Mouse (Mus musculus) spleen, postnatal 14 days (tissue): Measurements from ENCODE around the gene Tgfbi.

Experiments used
- DNase-seq, 2 experiments: peaks; one replicate each; pipeline ENCODE4 v3.0.0; 2021 to 2022; ENCODE audit warnings: low spot score in 2 of 2

Tgfbi gene

DNA sequence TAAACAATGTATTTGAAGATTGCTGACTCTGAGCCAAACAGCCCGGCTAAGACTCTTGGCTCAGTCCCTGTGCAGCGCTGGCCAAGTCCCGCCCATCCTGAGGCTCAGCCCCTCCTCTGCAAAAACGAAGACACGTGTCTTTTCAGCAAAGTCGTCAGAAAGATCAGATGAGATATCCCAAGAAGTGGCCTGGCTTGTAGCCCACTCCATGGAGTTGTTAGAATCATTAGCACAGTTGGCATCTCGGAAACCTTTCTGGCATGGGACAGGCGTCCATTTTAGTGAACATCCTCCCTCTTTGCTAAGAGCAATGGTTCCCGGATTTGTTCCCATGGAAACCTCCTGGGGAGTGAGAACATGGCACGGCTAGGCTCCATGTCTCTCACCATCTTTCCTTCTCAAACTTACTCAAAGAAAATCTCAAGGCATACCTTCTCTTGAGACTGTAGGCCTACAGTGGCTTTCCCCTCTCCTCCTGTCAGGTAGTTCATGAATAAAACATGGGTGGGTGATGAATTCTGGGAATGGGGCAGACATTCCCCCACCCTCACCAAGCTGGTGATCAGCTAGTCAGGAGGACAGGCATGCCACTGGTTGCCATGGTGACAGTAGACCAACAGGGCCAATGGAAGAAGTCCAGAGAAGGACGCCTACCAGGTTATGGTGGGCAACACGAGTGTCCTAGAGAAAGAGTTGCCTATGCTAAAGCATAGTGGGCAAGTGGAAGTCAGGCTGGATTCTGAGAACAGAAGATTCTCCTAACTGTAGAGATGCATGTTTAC, 11.3 kb upstream of the Tgfbi start:
- no peak for DNase-seq

DNA sequence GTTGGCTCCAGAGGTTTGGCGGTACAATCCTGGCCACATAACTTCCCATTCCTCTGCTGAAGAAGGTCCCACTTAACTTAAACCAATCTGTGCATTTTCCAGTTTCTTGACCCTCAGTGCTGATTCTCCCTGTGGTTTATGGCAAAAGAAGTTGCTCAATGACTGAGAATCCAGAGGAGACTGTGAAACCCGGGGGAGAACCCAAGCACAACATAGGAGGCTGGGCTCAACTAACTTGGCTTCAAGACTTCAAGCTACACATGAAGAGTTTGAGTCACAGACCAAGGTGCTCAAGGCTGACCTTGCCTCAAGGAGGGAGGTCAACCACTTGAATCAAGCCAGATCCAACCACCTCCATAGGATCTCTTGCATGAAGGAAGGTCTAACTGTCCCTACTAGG, 9.8 kb upstream of the Tgfbi start:
- DNase-seq: no peak

DNA sequence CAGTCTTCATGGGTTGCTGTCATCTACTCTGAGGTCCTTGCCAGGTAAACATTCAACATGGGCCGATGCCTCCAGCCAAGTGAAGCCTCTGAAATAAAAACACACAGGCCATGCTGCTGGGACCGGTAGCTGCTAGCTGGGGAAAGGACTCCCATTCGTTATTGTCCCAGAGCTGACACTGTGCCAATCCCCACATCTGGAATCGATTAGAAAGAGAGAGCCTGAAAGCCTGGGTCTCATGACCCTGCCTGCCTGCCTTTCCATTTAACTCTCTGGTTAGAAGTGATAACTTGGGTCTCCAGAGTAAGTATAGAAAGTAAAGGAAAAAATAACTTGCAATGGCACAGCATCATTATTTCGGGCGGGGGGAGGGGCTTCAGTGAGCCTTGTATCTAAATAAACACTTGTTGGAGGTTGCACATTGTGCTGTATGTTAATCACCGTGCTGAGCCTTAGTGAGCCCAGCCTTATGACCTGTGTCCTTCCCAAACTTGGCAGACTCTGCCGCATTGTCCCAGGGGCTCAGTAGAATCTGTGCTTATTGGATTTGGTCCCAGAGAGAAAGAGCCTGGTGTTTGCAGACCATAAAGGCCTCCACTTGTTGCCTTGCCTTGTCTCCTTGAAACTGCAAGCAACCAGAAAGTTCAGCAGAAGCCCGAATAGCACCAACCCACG, 9.0 kb upstream of the Tgfbi start:
- no peak for DNase-seq

DNA sequence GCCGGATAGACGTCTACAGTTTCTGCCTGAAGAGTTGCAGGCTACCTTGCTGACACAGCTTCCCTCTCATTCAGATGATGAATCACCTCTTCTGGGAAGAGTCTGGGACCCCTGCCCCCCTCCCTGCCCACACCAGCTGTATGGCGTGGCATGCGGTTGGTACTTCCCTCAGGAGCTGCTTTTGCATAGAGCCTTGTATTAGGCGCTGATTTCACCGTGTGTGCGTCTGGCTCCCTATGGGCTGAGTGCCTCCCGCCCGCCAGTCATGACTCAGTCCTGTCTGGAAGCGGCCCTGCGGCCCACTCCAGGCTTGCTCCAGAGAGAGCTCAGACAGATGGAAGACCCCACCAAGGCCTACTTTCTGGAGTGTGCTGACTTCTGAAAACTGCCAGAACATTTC, 8.1 kb upstream of the Tgfbi start:
- no peak for DNase-seq

DNA sequence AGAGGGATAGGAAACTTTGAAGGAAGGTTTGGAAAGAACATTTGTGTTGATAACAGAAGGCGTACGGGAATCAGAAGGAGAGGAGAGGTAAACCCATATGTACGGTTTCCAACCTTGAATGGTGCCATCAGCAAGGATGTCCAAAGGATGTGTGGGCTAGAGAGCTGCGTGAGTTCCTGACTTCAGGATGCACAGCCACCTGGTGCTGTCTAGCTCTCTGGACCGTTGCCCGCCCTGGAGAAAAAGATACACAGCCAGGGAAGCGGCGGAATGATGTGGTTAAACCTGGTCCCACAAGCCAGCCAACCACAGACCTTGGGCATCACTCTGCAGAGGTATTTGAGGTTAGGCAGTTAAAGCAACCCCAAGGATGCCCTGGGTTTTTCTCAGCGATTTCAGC, 3.8 kb upstream of the Tgfbi start:
- no peak for DNase-seq

DNA sequence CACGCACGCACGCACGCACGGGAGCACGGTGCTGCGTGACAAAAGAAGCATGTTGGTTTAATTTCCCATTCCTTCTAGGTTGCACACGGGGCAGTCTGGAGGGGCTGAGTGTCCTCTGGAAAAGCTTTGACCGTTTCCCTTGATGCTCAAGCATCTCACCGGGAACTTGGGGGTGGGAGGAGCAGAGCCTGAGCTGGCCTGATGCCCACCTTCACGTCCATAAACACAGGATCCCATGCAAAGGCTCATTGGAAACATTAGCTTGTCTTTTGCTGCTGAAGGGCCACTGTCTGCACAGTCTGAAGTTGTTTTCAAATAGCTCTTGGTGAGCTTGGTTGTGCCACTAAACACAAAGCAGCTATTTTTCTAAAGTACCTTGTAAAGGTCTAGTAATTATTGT, 2.6 kb upstream of the Tgfbi start:
- no peak for DNase-seq

DNA sequence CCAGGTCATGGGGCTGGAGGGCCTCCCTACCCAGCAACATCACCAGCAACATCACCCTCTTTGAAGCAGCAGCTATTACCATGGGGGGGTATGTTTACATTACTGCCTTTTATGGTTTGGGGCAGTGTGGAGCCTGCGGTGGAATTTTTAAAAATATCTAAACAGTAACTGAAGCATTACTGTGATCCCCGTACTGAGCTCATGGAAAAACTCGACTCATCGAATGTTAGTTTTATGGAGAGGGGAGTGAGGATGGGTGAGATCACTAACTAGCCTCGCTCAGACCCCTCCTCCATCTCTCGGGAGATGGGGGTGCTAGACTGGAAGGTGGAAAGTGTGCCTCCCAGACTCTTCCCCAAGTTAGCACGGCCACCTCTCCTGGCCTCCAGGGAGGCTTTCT, 2.1 kb upstream of the Tgfbi start:
- DNase-seq: no peak

DNA sequence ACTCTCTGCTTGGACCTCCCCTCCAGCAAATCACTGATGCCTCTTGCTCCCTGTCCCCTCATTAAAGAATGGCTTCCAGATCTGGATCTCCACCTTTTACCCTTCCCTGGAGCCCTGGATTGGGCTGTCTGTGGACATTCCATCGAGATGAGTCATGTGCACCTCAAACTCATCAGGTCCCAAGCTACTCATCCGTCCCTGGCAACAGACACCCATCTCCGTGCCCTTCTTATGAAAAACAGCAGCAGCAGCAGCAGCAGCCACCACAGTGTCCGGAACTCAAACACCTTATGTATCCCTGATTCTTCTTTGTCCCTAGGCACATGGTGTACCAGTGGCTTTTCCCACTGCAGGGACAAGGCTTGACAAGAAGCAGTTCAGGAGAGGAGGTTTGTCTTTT, 1.5 kb upstream of the Tgfbi start:
- no peak for DNase-seq

DNA sequence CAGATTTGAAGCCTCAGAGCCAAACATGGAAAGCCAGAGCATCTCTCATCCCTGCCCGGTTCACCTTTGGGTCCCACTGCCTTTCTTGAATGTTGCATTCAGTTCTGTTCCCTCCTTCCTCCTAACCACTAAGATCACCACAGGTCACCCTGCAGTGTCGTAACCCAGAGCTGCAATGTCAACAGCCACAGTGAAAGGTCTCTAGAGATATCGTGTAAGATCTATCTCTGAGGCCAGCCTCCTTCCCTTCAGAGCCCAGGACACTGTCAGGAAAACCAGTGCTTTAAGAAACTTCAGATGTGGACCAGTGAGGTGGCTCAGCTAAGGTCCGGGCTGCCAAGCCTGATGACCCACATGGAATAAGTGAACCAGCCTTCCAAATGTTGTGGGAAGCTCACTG, 1.8 kb downstream of the Tgfbi start:
- DNase-seq: no peak

DNA sequence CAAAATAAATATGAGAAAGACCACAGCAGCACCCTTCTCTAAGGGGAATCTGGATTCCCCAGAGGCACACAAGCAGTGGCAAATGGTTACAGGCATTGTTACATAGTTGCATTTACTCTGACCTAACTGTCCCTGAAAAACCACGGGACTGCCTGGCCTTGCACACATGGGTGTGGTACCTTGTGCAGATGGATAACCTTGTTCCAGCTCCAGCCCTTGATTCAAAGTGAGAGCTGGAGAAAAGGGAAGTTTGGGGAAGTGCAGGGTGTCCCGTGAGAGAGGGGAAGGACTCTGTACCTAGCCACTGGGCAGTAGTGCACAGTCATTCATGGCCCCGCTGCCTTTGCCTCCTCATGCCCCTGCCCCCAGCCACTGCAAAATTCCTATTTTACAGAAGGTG, 2.4 kb downstream of the Tgfbi start:
- DNase-seq: no peak

DNA sequence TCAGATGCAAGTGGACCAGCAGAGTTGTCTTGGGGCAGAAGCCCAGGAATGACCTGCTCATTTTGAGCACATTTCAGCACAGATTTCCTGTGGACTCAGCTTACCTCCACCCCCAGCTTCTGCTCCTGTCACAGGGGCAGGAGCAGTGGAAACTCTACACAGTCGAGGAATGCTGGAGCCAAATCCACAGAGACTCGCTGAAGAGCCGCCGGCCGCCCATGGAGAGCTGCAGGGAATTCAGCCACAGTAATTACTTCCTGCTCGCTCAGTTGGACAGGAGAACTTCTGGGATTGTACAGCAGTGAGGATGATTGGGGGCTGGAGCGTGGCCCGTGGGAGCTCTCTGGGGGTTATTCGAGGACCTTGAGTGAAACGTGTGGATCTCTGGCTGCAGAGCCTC, 3.0 kb downstream of the Tgfbi start:
- no peak for DNase-seq

DNA sequence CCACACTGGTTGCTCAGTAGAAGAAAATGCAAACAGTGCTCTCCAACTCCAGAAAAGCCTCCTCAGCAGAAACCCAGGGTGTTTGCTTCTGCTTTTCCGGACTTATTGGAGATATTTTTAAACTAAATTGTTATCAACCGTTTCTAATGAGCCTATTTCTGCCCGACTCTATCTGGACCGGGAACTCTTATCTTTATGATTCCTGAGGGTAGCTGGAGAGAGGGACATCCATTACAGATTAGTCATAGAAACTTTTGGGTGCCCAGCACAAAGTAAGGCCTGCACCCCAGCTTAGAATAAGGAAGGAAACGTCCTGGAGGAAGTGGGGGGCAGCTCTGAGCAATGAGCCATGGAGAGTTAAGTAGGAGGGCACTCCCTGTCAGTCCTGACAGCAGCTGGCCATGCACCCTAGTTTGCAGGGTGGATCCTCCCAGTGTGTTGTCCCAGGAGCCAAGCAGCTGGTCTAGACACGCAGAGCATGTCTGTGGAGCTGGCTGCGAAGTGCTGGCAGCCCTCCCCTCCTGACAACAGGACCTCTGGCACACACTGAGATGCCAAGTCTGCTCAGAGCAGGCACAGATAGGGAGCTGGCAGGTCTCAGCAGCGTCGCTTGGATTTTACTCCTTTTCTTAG, 4.2 kb downstream of the Tgfbi start:
- peak in 1 of 2 experiments; percentile 21 for DNase-seq

DNA sequence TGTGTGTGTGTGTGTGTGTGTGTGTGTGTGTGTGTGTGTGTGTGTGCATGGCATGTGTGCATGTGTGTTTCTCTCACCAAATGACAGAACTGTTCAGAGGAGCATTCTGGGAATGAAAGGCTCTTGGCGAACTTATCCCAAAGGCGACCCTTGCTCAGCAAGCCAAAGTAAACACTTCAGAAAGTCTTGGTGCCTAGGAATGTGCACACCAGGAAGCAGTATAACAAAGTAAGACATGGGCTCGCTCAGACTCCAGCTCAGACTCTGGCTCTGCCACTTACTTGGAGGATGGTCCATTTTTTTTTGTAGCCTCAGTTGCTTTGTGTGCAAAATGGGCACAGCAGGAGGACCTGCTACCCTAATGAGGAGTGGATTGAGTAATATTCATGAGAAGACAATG, 5.4 kb downstream of the Tgfbi start:
- no peak for DNase-seq

DNA sequence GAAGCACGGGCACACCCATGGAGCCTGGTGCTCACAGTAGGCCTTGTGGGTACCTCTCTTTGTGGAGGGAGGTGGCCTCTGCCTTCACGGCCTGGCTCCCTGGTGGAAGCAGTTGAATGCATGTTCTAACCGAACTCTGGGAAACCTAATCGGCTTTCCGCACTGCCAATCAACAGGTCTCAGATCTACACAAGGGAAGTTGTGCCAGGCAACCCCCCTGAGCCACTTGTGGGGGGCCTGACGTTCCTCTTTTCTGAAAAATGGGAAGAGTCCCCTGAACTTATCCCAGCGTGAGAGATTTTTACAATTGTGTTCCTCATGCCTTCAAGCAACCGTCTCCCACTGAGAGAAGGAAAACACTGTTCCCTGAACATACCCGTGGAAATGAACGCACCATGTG, 5.9 kb downstream of the Tgfbi start:
- DNase-seq: no peak

DNA sequence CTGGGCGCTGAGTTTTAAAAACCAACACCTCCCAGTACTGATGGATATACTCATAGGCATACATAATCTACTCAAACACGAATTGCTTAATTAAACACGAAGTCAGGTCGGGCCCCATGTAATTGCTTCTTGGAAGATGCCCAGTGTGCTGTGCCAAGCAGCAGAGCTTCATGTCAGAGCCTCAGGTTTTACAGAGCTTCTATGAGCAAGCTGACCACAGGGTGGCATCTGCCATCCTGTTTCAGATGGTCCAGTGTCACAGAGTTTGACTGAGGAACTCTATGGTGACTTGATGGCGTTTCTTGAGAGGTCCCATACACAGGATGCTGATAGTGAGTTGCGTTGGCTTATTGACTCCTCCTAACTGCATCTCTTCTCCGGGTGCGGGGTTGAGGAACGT, 6.5 kb downstream of the Tgfbi start:
- no peak for DNase-seq

DNA sequence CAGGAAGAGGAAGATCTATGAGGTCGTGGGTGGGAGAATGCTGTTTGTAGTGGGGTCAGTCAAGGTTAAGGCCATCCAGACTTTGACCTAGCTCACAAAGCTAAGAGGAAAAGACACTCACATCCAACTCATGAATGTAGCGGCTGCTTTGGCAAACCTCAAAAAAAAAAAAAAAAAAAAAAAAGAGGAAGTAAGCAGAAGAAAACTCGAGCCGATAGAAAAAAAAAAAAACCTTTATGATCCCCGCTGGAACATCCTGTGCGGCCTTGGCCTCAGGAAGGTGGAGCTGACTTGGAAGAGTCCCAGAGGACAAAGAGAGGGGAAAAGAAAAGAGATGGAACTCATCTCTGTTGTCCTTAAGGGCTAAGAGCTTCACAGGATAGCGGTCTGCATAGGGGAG, 7.1 kb downstream of the Tgfbi start:
- DNase-seq: no peak

DNA sequence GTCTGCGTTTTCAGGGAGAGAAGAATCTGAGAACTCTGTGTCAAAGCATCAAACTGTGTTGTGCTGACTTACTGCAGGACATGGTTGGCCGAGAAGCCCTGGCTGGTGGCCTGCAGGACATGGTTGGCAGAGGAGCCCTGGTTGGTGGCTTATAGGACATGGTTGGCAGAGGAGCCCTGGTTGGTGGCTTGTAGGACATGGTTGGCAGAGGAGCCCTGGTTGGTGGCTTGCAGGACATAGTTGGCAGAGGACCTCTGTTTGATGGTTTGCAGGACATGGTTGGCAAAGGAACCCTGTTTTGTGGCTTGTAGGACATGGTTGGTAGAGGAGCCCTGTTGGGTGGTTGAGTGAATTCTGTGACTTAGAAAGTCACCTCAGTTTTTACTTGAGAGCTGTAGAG, 7.9 kb downstream of the Tgfbi start:
- no peak for DNase-seq

DNA sequence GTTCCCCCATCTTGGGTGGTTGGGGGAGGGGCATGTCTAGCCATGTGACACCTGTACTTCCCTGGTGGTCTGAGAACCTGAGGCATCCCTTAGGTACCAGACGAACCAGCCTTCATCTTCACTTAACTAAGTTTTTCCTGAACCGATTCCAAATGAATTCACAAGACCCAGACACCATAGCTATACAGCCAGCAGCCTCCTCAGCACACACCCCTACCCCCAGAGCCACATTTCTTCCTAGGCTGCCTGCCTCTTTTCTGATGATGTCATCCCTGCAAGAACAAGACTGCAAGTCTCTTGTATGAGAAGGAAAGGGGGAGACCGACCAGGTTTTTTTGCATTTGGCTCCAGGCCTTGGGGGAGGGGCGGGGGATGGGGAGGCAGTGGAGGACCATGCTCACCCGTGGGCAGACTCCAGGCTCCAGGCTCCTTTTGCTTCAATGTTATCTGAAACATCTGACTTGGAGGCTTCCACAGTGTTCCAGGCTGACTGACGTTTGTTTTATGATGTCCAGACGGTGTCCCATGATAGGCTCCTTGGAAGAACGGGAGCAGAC, 13.0 kb downstream of the Tgfbi start:
- no peak for DNase-seq

DNA sequence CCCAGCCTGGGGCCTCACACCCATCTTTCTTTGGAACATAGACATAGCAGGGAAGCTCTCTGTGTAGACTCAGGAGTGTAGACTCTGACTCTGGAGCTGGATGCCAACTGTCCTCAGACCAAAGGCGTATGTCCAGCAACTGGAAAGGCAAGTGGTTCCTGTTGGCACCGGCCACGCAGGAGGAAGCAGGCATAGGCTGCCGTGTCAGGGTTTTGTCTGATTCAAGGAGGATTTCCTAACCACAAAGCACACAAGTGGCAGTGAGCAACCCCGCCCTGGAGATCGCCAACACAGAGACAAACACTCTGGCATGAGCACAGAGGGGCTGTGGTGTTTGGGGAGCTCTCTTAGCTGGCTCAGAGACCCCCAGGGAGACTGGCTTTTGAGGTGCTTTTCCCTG, 17.2 kb downstream of the Tgfbi start:
- DNase-seq: no peak

DNA sequence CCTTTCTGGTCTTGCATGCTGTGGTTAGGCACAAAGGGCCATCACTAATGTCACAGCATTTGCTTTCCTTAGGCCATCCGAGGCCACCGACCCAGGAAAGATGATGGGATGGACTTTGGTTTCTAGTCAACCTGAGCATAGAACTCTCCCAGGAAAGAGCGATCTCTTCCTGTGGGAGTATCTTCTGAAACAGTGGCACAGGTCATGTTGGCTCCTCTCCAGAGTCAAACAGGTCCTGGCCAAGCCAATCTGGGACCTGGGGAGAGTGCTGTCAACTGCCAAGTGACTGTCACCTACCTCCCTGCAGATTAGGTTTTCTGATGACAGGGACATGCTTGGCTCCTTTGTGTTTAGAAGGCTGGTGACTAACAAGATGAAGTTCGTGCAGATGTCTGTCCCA, 20.8 kb downstream of the Tgfbi start:
- no peak for DNase-seq

DNA sequence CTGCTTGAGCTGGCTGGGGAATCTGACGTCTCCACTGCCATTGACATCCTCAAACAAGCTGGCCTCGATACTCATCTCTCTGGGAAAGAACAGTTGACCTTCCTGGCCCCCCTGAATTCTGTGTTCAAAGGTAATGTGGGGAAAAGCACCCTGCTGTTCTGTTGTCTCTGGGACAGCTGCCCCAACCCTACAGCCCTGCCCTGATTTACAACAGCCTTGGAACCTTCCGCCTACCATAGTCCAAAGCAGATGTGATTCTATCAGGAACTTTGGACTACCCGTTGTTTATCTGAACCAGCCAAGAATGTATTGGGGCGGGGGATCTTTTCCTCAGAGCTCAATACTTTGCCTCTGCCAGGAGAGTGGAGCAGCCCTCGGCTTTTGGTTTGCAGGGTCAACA, 21.2 kb downstream of the Tgfbi start:
- no peak for DNase-seq

DNA sequence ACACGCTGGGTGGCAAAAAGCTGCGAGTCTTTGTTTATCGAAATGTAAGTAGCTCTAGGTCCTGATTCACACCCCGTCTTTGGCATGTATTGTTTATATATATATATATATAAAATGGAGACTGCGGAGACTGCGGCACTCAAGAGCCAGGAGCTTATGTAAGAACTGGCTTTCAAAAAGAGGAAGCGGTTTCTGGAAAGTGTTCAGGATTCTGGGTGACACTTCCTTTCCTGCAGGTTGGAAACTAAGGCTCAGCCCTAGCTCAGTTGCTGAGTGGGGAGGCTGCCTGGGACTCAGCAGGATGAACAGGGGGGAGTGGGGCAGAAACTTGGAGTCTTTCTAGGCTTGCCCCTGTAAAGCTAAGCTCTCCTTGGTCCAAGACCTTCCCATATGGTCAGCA, 22.0 kb downstream of the Tgfbi start:
- DNase-seq: no peak

DNA sequence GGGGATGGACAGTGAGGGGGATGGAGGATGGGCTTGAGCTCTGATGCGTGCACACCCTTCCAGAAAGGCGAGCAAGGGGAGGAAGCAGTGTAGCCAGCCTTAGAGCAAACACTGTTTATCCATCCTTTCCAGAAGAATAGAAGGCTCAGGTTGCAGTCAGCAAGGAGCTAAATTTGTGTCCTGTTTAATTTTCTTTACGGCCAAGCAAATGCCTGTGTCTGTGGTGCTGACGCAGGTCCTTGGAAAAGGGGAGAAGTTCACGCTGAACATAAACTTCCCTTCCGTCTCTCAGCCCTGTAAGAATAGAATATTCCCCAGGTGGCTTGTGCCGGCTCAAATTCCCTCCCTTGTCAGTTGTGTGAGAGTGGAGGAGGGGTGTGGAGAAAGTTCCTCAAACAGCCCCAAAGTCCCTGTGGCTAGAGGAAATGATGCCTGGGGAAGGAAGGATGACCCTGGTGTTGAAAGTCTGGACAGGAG, 24.9 kb downstream of the Tgfbi start:
- no peak for DNase-seq
